Mouse (Mus musculus) hindbrain, embryonic 13.5 days (tissue): ENCODE measurements at regions not wholly inside any gene's neighbourhood (a gene's known extent, or its start where the extent isn't known, plus 50 kb on each side); places are given as distances from the start of the nearest gene placed in this dataset.
A peak's percentile ranks its signal among the peaks of the same experiment; 100 is the strongest.

ENCODE experiments used
- ATAC-seq: fragments of 200-750 bp; cut with Nextera tagmentation; 2 replicates; pipeline ENCODE4 v1.8.0; 2017; ENCODE audit warnings: moderate TSS enrichment; ENCODE audit not compliant: low FRiP score
- H3K27ac ChIP-seq: fragments of 300-500 bp; sonication (generic); 2 replicates; pipeline ENCODE4 v1.5.1; 2015; ENCODE audit warnings: inconsistent platforms, mild to moderate bottlenecking, moderate library complexity
- H3K27me3 ChIP-seq: fragments of 300-500 bp; sonication (generic); 2 replicates; pipeline ENCODE4 v1.6.1; 2015; ENCODE audit warnings: mild to moderate bottlenecking, inconsistent platforms
- H3K36me3 ChIP-seq: fragments of 300-500 bp; sonication (generic); 2 replicates; pipeline ENCODE4 v1.6.1; 2015; ENCODE audit warnings: mild to moderate bottlenecking, inconsistent platforms
- H3K4me1 ChIP-seq: fragments of 300-500 bp; sonication (generic); replicated peaks from 2 replicates; pipeline ENCODE4 v1.6.1; 2015; ENCODE audit warnings: inconsistent platforms
- H3K4me2 ChIP-seq: fragments of 300-500 bp; sonication (generic); 2 replicates; pipeline ENCODE4 v1.6.1; 2015; ENCODE audit warnings: inconsistent platforms, mild to moderate bottlenecking, moderate library complexity
- H3K4me3 ChIP-seq: fragments of 300-500 bp; sonication (generic); 2 replicates; pipeline ENCODE4 v1.5.1; 2015; ENCODE audit warnings: mild to moderate bottlenecking, inconsistent platforms
- H3K9ac ChIP-seq: fragments of 300-500 bp; sonication (generic); 2 replicates; pipeline ENCODE4 v1.6.1; 2015; ENCODE audit warnings: mild to moderate bottlenecking, inconsistent platforms
- H3K9me3 ChIP-seq: fragments of 300-500 bp; sonication (generic); 2 replicates; pipeline ENCODE4 v1.6.1; 2016; ENCODE audit warnings: inconsistent platforms
- WGBS: fragments of 180-500 bp; shearing (Covaris S2); methylation state at CpG from one replicate; pipeline ENCODE4 v1.1.7; 2015; 5-methylcytosine and 5-hydroxymethylcytosine counted together

DNA sequence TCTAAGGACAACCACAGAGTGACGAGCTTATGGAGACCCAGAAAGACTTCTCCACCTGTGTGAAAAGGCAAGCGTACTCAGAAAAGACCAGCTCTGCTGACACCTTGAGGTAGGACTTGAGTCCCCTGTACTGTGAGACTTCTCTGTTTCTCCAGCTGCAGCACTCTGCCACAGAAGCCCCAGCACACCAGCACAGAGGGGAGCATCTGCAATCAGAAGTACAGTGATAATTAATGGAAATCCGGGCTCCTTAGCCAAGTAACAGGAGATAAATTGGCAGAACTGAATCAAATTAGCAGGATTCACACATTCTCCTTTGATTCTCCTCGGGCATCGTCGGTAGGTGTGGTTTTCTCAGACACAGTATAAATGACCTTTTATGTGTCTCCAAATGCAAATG is 137.3 kb upstream of the Tmem72 start:
- 63% methylated on average over 6 of the region's 6 CpGs for WGBS
- Histone ChIP-seq H3K9ac (no peak overlapping the region), H3K27me3 (no peaks in the 10 kb centered on the region), H3K9me3 (no peaks in the 10 kb centered on the region; the same call in 1 of the 2 replicates), H3K4me1 (no peaks in the 10 kb centered on the region), H3K36me3 (no peaks in the 10 kb centered on the region), H3K4me3 (no peak overlapping the region), H3K4me2 (no peak overlapping the region), H3K27ac (no peak overlapping the region)
- no peak for ATAC-seq

GRCm38 (mm10) chr6:116856093-116856492 is 139.4 kb upstream of the Tmem72 start:
- no peak for ATAC-seq
- WGBS: 84% methylated on average over 2 of the region's 2 CpGs

DNA sequence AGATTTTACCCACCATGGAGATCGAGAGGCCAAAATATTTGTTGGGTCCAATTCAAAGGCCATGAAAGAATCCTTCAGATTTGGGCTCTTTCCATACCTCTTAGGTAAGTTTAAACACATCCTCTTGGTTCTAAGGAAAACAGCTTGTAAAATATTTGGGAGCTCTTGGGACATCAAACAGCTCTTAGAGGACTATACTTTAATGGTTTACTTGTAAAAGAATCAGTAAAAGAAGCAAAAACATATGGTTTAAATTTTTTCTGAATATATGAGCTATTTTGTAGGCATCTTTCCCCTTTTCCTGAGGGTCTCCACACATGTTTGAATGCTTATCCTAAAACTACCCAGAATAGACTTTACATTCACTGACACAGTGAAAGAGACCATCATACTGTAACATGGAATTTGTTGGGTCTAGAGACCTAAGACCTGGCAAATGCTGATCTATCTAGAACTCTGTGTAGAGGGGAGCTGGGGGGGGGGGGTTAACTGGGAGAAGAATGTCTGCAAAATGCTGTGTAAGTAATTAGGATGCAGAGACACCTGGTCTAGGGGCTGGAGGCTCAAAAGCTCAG is 140.3 kb upstream of the Tmem72 start:
- WGBS: 94% methylated on average over 1 of the region's 1 CpGs
- H3K27ac ChIP-seq: no peak overlapping the region
- H3K4me2 ChIP-seq: no peak overlapping the region
- no peaks in the 10 kb centered on the region for H3K9me3 ChIP-seq
- no peak overlapping the region for H3K9ac ChIP-seq
- no peaks in the 10 kb centered on the region for H3K36me3 ChIP-seq
- ATAC-seq: no peak
- no peak overlapping the region for H3K4me3 ChIP-seq
- H3K4me1 ChIP-seq: no peaks in the 10 kb centered on the region
- H3K27me3 ChIP-seq: no peaks in the 10 kb centered on the region

More at GRCm38 (mm10) chr6:116856093-116856492, 139.4 kb upstream of the Tmem72 start:
- no peak overlapping the region for H3K9ac ChIP-seq
- H3K4me2 ChIP-seq: no peak overlapping the region
- H3K27me3 ChIP-seq: no peaks in the 10 kb centered on the region
- H3K4me1 ChIP-seq: no peaks in the 10 kb centered on the region
- H3K4me3 ChIP-seq: no peak overlapping the region
- H3K36me3 ChIP-seq: no peaks in the 10 kb centered on the region
- H3K9me3 ChIP-seq: no peaks in the 10 kb centered on the region
- no peak overlapping the region for H3K27ac ChIP-seq

DNA sequence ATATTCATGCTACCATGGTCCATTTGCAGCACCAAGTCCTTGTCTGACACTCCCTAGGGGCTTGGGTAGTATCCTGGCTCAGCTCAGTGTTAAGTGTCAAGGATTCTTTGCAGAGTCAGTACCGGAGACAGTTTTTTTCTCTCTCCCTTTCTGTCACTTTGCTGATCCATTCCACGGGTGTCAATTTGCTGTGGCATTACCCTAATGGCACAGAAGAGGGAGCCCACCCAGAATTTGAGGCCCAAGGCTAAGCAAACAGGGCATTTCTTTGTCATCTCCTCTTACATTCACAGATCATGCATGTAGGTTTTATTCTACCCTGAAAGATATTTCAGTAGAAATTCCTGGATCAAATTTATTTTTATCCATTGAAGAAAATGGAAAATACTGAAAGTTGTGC is 146.4 kb upstream of the Tmem72 start:
- Histone ChIP-seq H3K9me3 (no peaks in the 10 kb centered on the region), H3K36me3 (no peaks in the 10 kb centered on the region), H3K4me1 (no peaks in the 10 kb centered on the region), H3K27me3 (no peaks in the 10 kb centered on the region), H3K27ac (no peak overlapping the region), H3K9ac (no peak overlapping the region), H3K4me2 (no peak overlapping the region), H3K4me3 (no peak overlapping the region)
- ATAC-seq: no peak
- WGBS: 50% methylated on average over 2 of the region's 2 CpGs

DNA sequence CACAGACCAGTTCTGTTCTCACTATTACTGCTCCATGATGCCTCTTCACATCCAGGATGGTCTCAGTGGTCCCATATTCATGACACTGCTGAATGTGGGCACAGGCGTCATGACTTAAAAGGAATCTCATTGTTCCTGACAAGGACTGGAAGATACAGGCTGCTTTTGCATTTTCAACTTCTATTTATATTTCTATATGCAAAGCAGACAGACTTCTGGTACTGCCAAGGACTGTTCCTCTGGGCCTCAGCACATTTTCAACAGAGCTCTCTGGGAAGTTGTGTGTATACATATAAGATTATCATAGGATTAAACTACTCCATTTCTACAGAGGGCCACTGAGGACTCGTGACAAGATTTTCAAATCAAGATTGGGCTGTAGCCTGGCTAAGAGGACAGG is 146.9 kb upstream of the Tmem72 start:
- H3K36me3 ChIP-seq: no peaks in the 10 kb centered on the region
- ATAC-seq: no peak
- H3K27ac ChIP-seq: no peak overlapping the region
- WGBS: 73% methylated on average over 2 of the region's 2 CpGs
- no peak overlapping the region for H3K4me3 ChIP-seq
- H3K4me2 ChIP-seq: no peak overlapping the region
- no peak overlapping the region for H3K9ac ChIP-seq
- no peaks in the 10 kb centered on the region for H3K4me1 ChIP-seq
- H3K27me3 ChIP-seq: no peaks in the 10 kb centered on the region
- no peaks in the 10 kb centered on the region for H3K9me3 ChIP-seq

DNA sequence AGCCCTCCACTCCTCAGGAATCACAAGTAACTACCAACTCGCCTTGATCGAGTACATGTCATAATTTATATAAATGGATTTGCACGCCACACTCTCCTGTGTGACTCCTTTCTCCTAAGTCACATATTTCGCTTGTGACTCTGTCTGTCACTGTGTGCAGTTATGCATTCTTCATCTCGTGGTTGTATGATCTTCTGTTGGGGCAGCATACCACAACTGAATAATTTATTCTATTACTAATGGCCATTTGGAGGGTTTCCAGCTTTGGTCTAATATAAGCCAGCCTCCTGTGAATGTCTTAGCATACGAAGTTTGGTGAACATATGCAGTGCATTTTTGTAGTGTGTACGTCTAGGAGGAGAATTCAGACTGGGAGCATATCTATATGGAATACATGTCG is 176.6 kb upstream of the Tmem72 start:
- peaks cover 9% of the 10 kb centered on the region for H3K4me1 ChIP-seq
- no peaks in the 10 kb centered on the region for H3K27me3 ChIP-seq
- 83% methylated on average over 8 of the region's 8 CpGs for WGBS
- H3K9me3 ChIP-seq: no peaks in the 10 kb centered on the region
- H3K36me3 ChIP-seq: no peaks in the 10 kb centered on the region
- no peak overlapping the region for H3K4me3 ChIP-seq
- H3K27ac ChIP-seq: no peak overlapping the region
- H3K9ac ChIP-seq: no peak overlapping the region
- no peak overlapping the region for H3K4me2 ChIP-seq
- ATAC-seq: no peak

DNA sequence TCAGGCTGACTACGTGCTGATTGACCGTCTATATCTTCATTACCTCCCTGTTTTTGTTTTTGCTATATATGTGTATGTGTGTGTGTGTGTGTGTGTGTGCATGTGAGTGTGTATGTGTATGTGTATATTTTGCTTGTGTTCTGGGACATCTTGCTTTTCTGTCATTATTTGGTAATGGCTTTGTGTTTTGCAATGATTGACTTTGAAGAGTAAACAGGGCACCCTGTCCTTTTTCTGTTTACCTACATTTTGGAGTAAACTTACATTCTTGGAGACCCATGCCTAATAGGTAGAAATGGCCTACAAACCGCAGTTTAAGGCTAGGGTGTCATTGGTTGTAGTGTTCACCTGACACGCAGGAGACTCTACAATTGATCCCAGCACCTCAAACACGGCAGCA is 177.5 kb upstream of the Tmem72 start:
- WGBS: 90% methylated on average over 5 of the region's 5 CpGs
- Histone ChIP-seq H3K4me2 (no peak overlapping the region), H3K9ac (no peak overlapping the region), H3K27ac (no peak overlapping the region), H3K4me3 (no peak overlapping the region), H3K27me3 (no peaks in the 10 kb centered on the region), H3K9me3 (no peaks in the 10 kb centered on the region), H3K4me1 (peaks cover 9% of the 10 kb centered on the region), H3K36me3 (no peaks in the 10 kb centered on the region)
- ATAC-seq: no peak

GRCm38 (mm10) chr6:116895114-116895513 is 178.4 kb upstream of the Tmem72 start:
- H3K4me3 ChIP-seq: no peak overlapping the region
- peak; percentile 74 for ATAC-seq
- H3K9ac ChIP-seq: no peak overlapping the region
- peak overlapping the region; percentile 49; the same call in 1 of the 2 replicates for H3K27ac ChIP-seq
- no peak overlapping the region for H3K4me2 ChIP-seq
- H3K27me3 ChIP-seq: no peaks in the 10 kb centered on the region
- H3K36me3 ChIP-seq: no peaks in the 10 kb centered on the region
- WGBS: 41% methylated on average over 5 of the region's 5 CpGs
- peaks cover 9% of the 10 kb centered on the region for H3K4me1 ChIP-seq
- no peaks in the 10 kb centered on the region for H3K9me3 ChIP-seq

- no peaks in the 10 kb centered on the region for H3K9me3 ChIP-seq
- ATAC-seq: no peak
- H3K27me3 ChIP-seq: no peaks in the 10 kb centered on the region
- H3K27ac ChIP-seq: no peak overlapping the region
- no peak overlapping the region for H3K4me2 ChIP-seq
- WGBS: 88% methylated on average over 4 of the region's 4 CpGs
- H3K4me3 ChIP-seq: no peak overlapping the region
- H3K36me3 ChIP-seq: no peaks in the 10 kb centered on the region
- H3K4me1 ChIP-seq: peaks cover 9% of the 10 kb centered on the region
- no peak overlapping the region for H3K9ac ChIP-seq
Measured at GRCm38 (mm10) chr6:116896132-116896630, 179.5 kb upstream of the Tmem72 start.

DNA sequence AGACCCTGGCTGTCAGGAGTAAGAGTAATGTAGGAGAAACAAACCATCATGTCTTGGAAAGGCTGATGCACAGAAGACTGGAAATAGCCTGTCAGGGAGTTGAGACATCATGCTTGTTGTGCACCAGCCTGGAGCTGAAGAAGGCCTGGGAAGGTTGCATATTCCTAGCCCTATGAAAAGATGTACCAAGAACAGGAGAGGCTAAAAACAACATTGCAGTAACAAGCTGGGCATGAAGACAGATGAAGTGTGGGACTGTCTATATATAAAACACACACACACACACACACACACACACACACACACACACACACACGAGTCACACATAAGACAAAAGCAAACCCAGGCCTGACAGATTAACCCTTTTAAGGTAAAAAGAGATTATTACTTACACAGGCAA is 185.1 kb upstream of the Tmem72 start:
- H3K9ac ChIP-seq: no peak overlapping the region
- no peak overlapping the region for H3K4me3 ChIP-seq
- H3K27ac ChIP-seq: no peak overlapping the region
- no peaks in the 10 kb centered on the region for H3K9me3 ChIP-seq
- no peak overlapping the region for H3K4me2 ChIP-seq
- H3K36me3 ChIP-seq: no peaks in the 10 kb centered on the region
- no peaks in the 10 kb centered on the region for H3K4me1 ChIP-seq
- whole genome bisulfite sequencing: 53% methylated on average over 1 of the region's 1 CpGs
- H3K27me3 ChIP-seq: no peaks in the 10 kb centered on the region
- ATAC-seq: no peak

DNA sequence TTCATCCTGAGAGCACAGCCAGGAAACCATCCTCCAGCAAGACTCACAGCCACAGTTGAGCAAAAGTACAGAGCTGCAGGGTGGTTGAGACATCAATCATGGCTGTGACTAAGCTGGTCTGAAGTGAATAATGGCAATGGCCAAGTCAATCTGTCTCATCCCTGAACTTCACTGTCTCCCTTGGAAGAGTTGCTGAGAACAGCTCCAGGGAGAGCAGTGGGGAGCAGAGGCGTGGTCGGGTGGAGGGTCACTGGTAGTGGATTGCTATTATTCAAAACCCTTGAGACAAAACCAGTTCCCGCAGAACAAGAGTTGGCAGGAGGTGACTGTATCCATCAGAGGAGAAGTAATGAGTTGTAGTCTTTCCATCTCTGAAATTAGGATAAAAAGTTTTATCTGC is 185.7 kb upstream of the Tmem72 start:
- Histone ChIP-seq H3K36me3 (no peaks in the 10 kb centered on the region), H3K27me3 (no peaks in the 10 kb centered on the region), H3K4me1 (no peaks in the 10 kb centered on the region), H3K9ac (no peak overlapping the region), H3K27ac (no peak overlapping the region), H3K9me3 (no peaks in the 10 kb centered on the region), H3K4me2 (no peak overlapping the region), H3K4me3 (no peak overlapping the region)
- no peak for ATAC-seq
- WGBS: 68% methylated on average over 3 of the region's 3 CpGs

DNA sequence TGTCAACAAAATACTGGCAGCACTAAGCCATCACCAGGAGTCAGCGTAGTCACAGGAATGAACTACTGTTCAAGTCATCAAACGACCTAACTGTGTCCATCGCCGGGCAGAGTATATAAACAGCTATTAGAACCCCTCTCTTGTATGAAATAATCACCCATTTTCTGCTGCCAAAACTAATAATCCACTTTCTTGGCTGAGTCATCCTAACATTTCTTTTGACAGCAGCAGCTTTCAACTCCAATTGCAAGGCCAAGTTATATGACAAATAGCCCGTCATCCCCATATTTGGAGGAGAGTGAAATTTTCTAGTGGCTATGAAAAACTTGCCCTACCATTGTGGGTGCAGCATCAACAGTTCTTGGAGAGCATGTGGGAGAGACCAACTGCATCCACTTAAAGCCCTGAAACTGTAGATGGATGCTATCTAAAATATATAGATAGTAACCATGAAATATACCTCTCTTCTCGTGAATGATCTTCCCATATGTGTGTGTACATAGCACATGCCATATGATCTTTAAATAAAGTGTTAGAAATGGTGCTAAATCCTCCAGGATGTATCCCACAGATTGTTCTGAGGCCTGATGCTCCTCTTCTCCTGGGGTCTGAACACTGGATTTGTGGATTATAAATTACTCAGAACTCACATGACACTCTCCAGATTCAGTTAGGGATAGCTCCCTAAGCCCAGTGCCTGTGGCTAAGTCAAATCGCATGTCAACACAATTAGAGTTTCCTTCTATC is 189.9 kb upstream of the Tmem72 start:
- Histone ChIP-seq H3K27me3 (no peaks in the 10 kb centered on the region), H3K4me2 (no peak overlapping the region), H3K4me1 (no peaks in the 10 kb centered on the region), H3K27ac (no peak overlapping the region), H3K4me3 (no peak overlapping the region), H3K9ac (no peak overlapping the region), H3K36me3 (no peaks in the 10 kb centered on the region), H3K9me3 (no peaks in the 10 kb centered on the region)
- ATAC-seq: no peak
- 88% methylated on average over 7 of the region's 7 CpGs for WGBS

DNA sequence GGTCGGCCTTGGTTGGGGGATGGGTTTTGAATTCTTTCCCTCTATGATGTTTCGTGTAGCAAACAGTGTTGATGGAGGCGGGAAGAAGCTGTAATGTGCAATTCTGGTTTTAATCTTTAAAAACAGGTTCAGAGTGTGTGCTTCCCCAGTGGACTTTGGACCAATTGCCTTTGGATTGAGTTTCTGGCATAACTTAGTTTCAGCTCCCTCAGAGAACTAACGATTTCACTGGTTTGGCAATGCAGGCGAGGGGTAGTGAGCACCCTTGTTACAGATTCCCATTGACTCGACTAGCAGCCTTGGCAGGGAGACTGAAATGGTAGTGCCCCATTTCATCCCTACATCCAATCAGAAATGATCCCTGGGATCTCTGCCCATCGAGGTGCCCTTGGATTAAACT is 193.9 kb upstream of the Tmem72 start:
- Histone ChIP-seq H3K9me3 (no peaks in the 10 kb centered on the region), H3K27ac (no peak overlapping the region), H3K36me3 (no peaks in the 10 kb centered on the region), H3K4me2 (no peak overlapping the region), H3K27me3 (no peaks in the 10 kb centered on the region), H3K4me3 (no peak overlapping the region), H3K4me1 (no peaks in the 10 kb centered on the region), H3K9ac (no peak overlapping the region)
- 92% methylated on average over 7 of the region's 7 CpGs for WGBS
- ATAC-seq: no peak
